Mouse (Mus musculus): ENCODE results near the gene Rlim.
A peak's percentile ranks its signal among the peaks of the same experiment; 100 is the strongest.

Rlim gene

GRCm38 (mm10) chrX:103981169-103981689, at the start of gene Rlim:
Rlim (minus strand) TSS chrX:103981284.
- DNase-seq (ENCODE audit: low read depth, low spot score), result peak; percentile 62

GRCm38 (mm10) chrX:104017196-104017595, 36.1 kb upstream of the Rlim start:
- DNase-seq (ENCODE audit: low read depth, low spot score), result no peak

- DNase-seq (ENCODE audit: low read depth, low spot score), result no peak
These were observed 34.0 kb upstream of the Rlim start for GRCm38 (mm10) chrX:104015048-104015447.

GRCm38 (mm10) chrX:104013318-104013811, 32.3 kb upstream of the Rlim start:
- no peak for DNase-seq (ENCODE audit: low read depth, low spot score)

GRCm38 (mm10) chrX:103994741-103995140, 13.7 kb upstream of the Rlim start:
- DNase-seq (ENCODE audit: low read depth, low spot score), result no peak

- DNase-seq (ENCODE audit: low read depth, low spot score), result no peak
These were observed 12.8 kb upstream of the Rlim start for GRCm38 (mm10) chrX:103993864-103994263.

- DNase-seq (ENCODE audit: low read depth, low spot score), result no peak
These were observed 10.6 kb upstream of the Rlim start for GRCm38 (mm10) chrX:103991702-103992101.

GRCm38 (mm10) chrX:103990392-103990791, 9.3 kb upstream of the Rlim start:
- DNase-seq (ENCODE audit: low read depth, low spot score), result no peak

- no peak for DNase-seq (ENCODE audit: low read depth, low spot score)
These were observed 6.3 kb upstream of the Rlim start for GRCm38 (mm10) chrX:103987215-103987964.

GRCm38 (mm10) chrX:103986159-103986558, 5.1 kb upstream of the Rlim start:
- no peak for DNase-seq (ENCODE audit: low read depth, low spot score)

- no peak for DNase-seq (ENCODE audit: low read depth, low spot score)
These were observed 3.9 kb upstream of the Rlim start for GRCm38 (mm10) chrX:103984992-103985391.

- no peak for DNase-seq (ENCODE audit: low read depth, low spot score)
These were observed 722 bp upstream of the Rlim start for GRCm38 (mm10) chrX:103981806-103982205.

GRCm38 (mm10) chrX:103980590-103981168, 405 bp downstream of the Rlim start:
- DNase-seq (ENCODE audit: low read depth, low spot score), result no peak

GRCm38 (mm10) chrX:103980036-103980435, 1.0 kb downstream of the Rlim start:
- no peak for DNase-seq (ENCODE audit: low read depth, low spot score)

- no peak for DNase-seq (ENCODE audit: low read depth, low spot score)
These were observed 41.4 kb downstream of the Rlim start for GRCm38 (mm10) chrX:103939701-103940100.

GRCm38 (mm10) chrX:103937333-103937732, 43.8 kb downstream of the Rlim start:
- no peak for DNase-seq (ENCODE audit: low read depth, low spot score)

GRCm38 (mm10) chrX:103922436-103922835, 58.6 kb downstream of the Rlim start:
- no peak for DNase-seq (ENCODE audit: low read depth, low spot score)

- no peak for DNase-seq (ENCODE audit: low read depth, low spot score)
These were observed 62.1 kb downstream of the Rlim start for GRCm38 (mm10) chrX:103918954-103919353.

GRCm38 (mm10) chrX:103914790-103915189, 66.3 kb downstream of the Rlim start:
- peak; percentile 26 for DNase-seq (ENCODE audit: low read depth, low spot score)

Data from WW6 (cell line).